ENCODE assay signal across 10 mouse cellular contexts in the genomic region with DNA sequence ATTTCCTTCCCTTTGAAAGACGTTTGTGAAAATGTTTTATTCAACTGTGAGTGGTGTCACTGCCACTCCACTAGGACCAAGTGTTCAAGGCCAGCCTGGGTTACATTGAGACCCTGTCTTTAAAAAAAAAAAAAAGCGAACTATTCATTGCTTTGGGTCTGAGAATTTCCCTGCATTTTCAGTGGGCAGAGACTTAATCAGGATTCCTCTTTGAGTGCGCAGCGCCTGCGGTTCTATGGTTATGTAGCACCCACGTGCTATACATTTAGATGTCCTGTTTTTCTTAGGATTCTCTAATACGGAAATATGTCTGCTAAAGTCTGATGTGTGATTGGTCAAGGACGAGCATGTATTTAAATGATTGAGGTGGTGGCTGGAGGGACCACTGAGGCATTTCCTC. TPM values are rescaled to one million over a fixed set of nuclear protein-coding genes. Genes with fewer than 3 reads are reported as not detected.
A peak's percentile ranks its signal among the peaks of the same experiment; 100 is the strongest.
DNase-seq lines count a peak whose midpoint lies in the region; ATAC-seq and TF ChIP-seq lines count a peak whose summit lies in the region.
"Had no signal": no experiment of that assay in that cellular context is flagged by ENCODE, and none has a peak within 500 bp of the region (broad histone marks: within the 10 kb centered on the region; RNA-seq: fewer than 3 reads in every experiment).

No protein-coding gene starts in this region.

- peak overlapping the region; percentile 93 for H3K4me3 ChIP-seq in heart, embryonic 16.5 days (ENCODE audit: low read length)
- peak overlapping the region; percentile 79 for H3K4me3 ChIP-seq in cortical plate, adult 2 months (ENCODE audit: insufficient read depth, low read length)
- H3K4me3 ChIP-seq in hindbrain, embryonic 13.5 days = peak overlapping the region; percentile 86
- peak overlapping the region; percentile 74 for H3K4me3 ChIP-seq in midbrain, embryonic 12.5 days

- peak overlapping the region; percentile 82 for H3K4me2 ChIP-seq in heart, embryonic 16.5 days (ENCODE audit: low read depth, low read length)
- H3K4me2 ChIP-seq in hindbrain, embryonic 13.5 days = peak overlapping the region; percentile 84
- peak overlapping the region; percentile 80 for H3K4me2 ChIP-seq in midbrain, embryonic 12.5 days (replicated peaks)

- 51% methylated on average over 8 of the region's 8 CpGs for WGBS in heart, embryonic 16.5 days
- 53% methylated on average over 8 of the region's 8 CpGs for WGBS in hindbrain, embryonic 13.5 days
- 59% methylated on average over 8 of the region's 8 CpGs for WGBS in midbrain, embryonic 12.5 days

- TF ChIP-seq POLR2A in cortical plate, adult 2 months (IDR thresholded peaks at IDR 0.05; ENCODE audit: extremely low read depth, insufficient read depth, low read length) = 0 out of 2 replicates have a peak, but pooled peaks have one; percentile 20

- no peak for DNase-seq in heart, postnatal 4 days
- DNase-seq in gastrocnemius, postnatal 10 days = no peak
- DNase-seq in adipocyte (ENCODE audit: low spot score) = no peak
- DNase-seq in layer of hippocampus, adult 8-10 months (ENCODE audit: low spot score in 2 of 2) = no peak
- DNase-seq: kidney, adult 9 months had no signal

- no peaks in the 10 kb centered on the region for H3K27me3 ChIP-seq in heart, embryonic 16.5 days (ENCODE audit: control insufficient read depth, insufficient read depth, low read length)
- H3K27me3 ChIP-seq in hindbrain, embryonic 13.5 days = no peaks in the 10 kb centered on the region
- no peaks in the 10 kb centered on the region for H3K27me3 ChIP-seq in midbrain, embryonic 12.5 days

- TF ChIP-seq CTCF in cortical plate, adult 2 months (IDR thresholded peaks at IDR 0.05; ENCODE audit: extremely low read depth, insufficient read depth, low read length) = no peak

- H3K9me3 ChIP-seq in heart, embryonic 16.5 days (replicated peaks; ENCODE audit: control insufficient read depth, low read length) = no peaks in the 10 kb centered on the region
- no peaks in the 10 kb centered on the region for H3K9me3 ChIP-seq in hindbrain, embryonic 13.5 days
- H3K9me3 ChIP-seq in midbrain, embryonic 12.5 days = no peaks in the 10 kb centered on the region

- H3K27ac ChIP-seq in heart, embryonic 16.5 days (ENCODE audit: low read length) = no peak overlapping the region
- H3K27ac ChIP-seq in cortical plate, adult 2 months (ENCODE audit: insufficient read depth, low read length) = no peak overlapping the region
- H3K27ac ChIP-seq in hindbrain, embryonic 13.5 days = no peak overlapping the region
- H3K27ac ChIP-seq in midbrain, embryonic 12.5 days (replicated peaks) = no peak overlapping the region

- peaks cover 12% of the 10 kb centered on the region for H3K4me1 ChIP-seq in heart, embryonic 16.5 days (ENCODE audit: control insufficient read depth, insufficient read depth, low read length)
- H3K4me1 ChIP-seq in cortical plate, adult 2 months (ENCODE audit: control insufficient read depth, insufficient read depth, low read length) = peaks cover 2% of the 10 kb centered on the region; the same call in 1 of the 2 replicates
- peaks cover 28% of the 10 kb centered on the region for H3K4me1 ChIP-seq in hindbrain, embryonic 13.5 days (replicated peaks)
- peaks cover 18% of the 10 kb centered on the region for H3K4me1 ChIP-seq in midbrain, embryonic 12.5 days

- peak overlapping the region; percentile 96 for H3K9ac ChIP-seq in heart, embryonic 16.5 days (ENCODE audit: low read length)
- peak overlapping the region; percentile 92 for H3K9ac ChIP-seq in hindbrain, embryonic 13.5 days
- H3K9ac ChIP-seq in midbrain, embryonic 12.5 days (replicated peaks) = peak overlapping the region; percentile 59; the same call in 1 of the 2 replicates

- ATAC-seq in heart, embryonic 16.5 days (replicated peaks; ENCODE audit: extremely low read depth, insufficient read depth, low FRiP score) = no peak
- no peak for ATAC-seq in hindbrain, embryonic 13.5 days (ENCODE audit: low FRiP score)
- no peak for ATAC-seq in midbrain, embryonic 12.5 days (ENCODE audit: low FRiP score, low read depth)

- H3K36me3 ChIP-seq in heart, embryonic 16.5 days (ENCODE audit: control insufficient read depth, insufficient read depth) = peaks cover 33% of the 10 kb centered on the region
- peaks cover 36% of the 10 kb centered on the region for H3K36me3 ChIP-seq in hindbrain, embryonic 13.5 days
- H3K36me3 ChIP-seq in midbrain, embryonic 12.5 days = peaks cover 28% of the 10 kb centered on the region

RNA-seq across cellular contexts. Expression of gene Zfp30, which starts 1.2 kb away (rescaled TPM):
- polyA plus RNA-seq in heart, embryonic 16.5 days (2015; fragmentation: Nextera tagmentation; extraction: Ambion mirVana) = 6.2 and 6.9 TPM in 2 replicates
- total RNA-seq in heart, postnatal 4 days (2021) = 1 to 10 TPM; 5.3 to 6.7 TPM
- 8.2 and 8.6 TPM in 2 replicates for polyA plus RNA-seq in cortical plate, adult 2 months (2012; rRNA removed)
- polyA plus RNA-seq in hindbrain, embryonic 13.5 days (2015; fragmentation: Nextera tagmentation; extraction: Ambion mirVana) = 14.2 and 14.7 TPM in 2 replicates
- polyA plus RNA-seq in midbrain, embryonic 12.5 days (2016; fragmentation: Nextera tagmentation; extraction: Ambion mirVana) = 11.5 and 11.8 TPM in 2 replicates
- total RNA-seq in gastrocnemius, postnatal 10 days (2021) = 1 to 10 TPM; 3.5 to 5.0 TPM
- total RNA-seq in layer of hippocampus, adult 8-10 months (2022) = 10 to 100 TPM; 10.2 to 11.7 (median 10.5) TPM

RNA-seq across cellular contexts. Expression of gene Zfp84, which starts 16.7 kb away (rescaled TPM):
- polyA plus RNA-seq in heart, embryonic 16.5 days (2015; fragmentation: Nextera tagmentation; extraction: Ambion mirVana) = 8.9 and 9.8 TPM in 2 replicates
- 10 to 100 TPM in 1 of 2 experiments, 1 to 10 TPM in 1; 10.0 to 11.9 TPM for total RNA-seq in heart, postnatal 4 days (2021)
- polyA plus RNA-seq in cortical plate, adult 2 months (2012; rRNA removed) = 9.2 and 9.6 TPM in 2 replicates
- 17.2 and 17.3 TPM in 2 replicates for polyA plus RNA-seq in hindbrain, embryonic 13.5 days (2015; fragmentation: Nextera tagmentation; extraction: Ambion mirVana)
- 18.1 and 18.4 TPM in 2 replicates for polyA plus RNA-seq in midbrain, embryonic 12.5 days (2016; fragmentation: Nextera tagmentation; extraction: Ambion mirVana)
- total RNA-seq in gastrocnemius, postnatal 10 days (2021) = 10 to 100 TPM in 1 of 2 experiments, 1 to 10 TPM in 1; 9.3 to 11.2 TPM
- 10 to 100 TPM; 17.7 to 18.8 (median 18.2) TPM for total RNA-seq in layer of hippocampus, adult 8-10 months (2022)

RNA-seq across cellular contexts. Expression of gene Zfp790, which starts 30.9 kb away (rescaled TPM):
- 12.6 and 12.9 TPM in 2 replicates for polyA plus RNA-seq in heart, embryonic 16.5 days (2015; fragmentation: Nextera tagmentation; extraction: Ambion mirVana)
- total RNA-seq in heart, postnatal 4 days (2021) = 10 to 100 TPM; 13.3 to 14.3 TPM
- polyA plus RNA-seq in cortical plate, adult 2 months (2012; rRNA removed) = 8.3 and 9.8 TPM in 2 replicates
- polyA plus RNA-seq in hindbrain, embryonic 13.5 days (2015; fragmentation: Nextera tagmentation; extraction: Ambion mirVana) = 28.6 and 30.0 TPM in 2 replicates
- polyA plus RNA-seq in midbrain, embryonic 12.5 days (2016; fragmentation: Nextera tagmentation; extraction: Ambion mirVana) = 24.0 and 26.3 TPM in 2 replicates
- 10 to 100 TPM in 1 of 2 experiments, 1 to 10 TPM in 1; 9.6 to 10.9 TPM for total RNA-seq in gastrocnemius, postnatal 10 days (2021)
- 10 to 100 TPM; 20.7 to 28.9 (median 23.7) TPM for total RNA-seq in layer of hippocampus, adult 8-10 months (2022)

RNA-seq across cellular contexts. Expression of gene Catsperg2, which starts 58.2 kb away (rescaled TPM):
- polyA plus RNA-seq in heart, embryonic 16.5 days (2015; fragmentation: Nextera tagmentation; extraction: Ambion mirVana) = not detected in 2 replicates
- total RNA-seq in heart, postnatal 4 days (2021) = not detected
- 0.08 TPM in 2 replicates for polyA plus RNA-seq in cortical plate, adult 2 months (2012; rRNA removed)
- 0.26 and 0.32 TPM in 2 replicates for polyA plus RNA-seq in hindbrain, embryonic 13.5 days (2015; fragmentation: Nextera tagmentation; extraction: Ambion mirVana)
- polyA plus RNA-seq in midbrain, embryonic 12.5 days (2016; fragmentation: Nextera tagmentation; extraction: Ambion mirVana) = 0.13 and 0.41 TPM in 2 replicates
- not detected for total RNA-seq in gastrocnemius, postnatal 10 days (2021)
- total RNA-seq in layer of hippocampus, adult 8-10 months (2022) = under 1 TPM in 2 of 4 experiments, not detected in 2; 0.24 to 0.57 TPM
- total RNA-seq: neutrophil, adult 5-6 weeks had no signal
